Mouse (Mus musculus) bone marrow macrophage, adult 2 months (primary cell): ENCODE results near the gene Hoxc8. TPM values are rescaled to one million over a fixed set of nuclear protein-coding genes. Genes with fewer than 3 reads are reported as not detected.

ENCODE experiments used
- H3K27ac ChIP-seq: 2 replicates; pipeline ENCODE4 v1.5.1; 2012; ENCODE audit warnings: low read depth, low read length; ENCODE audit not compliant: insufficient read depth
- H3K4me1 ChIP-seq: 2 replicates; pipeline ENCODE4 v1.6.1; 2012; ENCODE audit warnings: low read length; ENCODE audit not compliant: control insufficient read depth, insufficient read depth
- H3K4me3 ChIP-seq: 2 replicates; pipeline ENCODE4 v1.5.1; 2012; ENCODE audit warnings: mild to moderate bottlenecking, low read length, moderate library complexity; ENCODE audit not compliant: insufficient read depth
- CTCF ChIP-seq: IDR thresholded peaks from 2 replicates; pipeline ENCODE4 v1.5.1; 2012; ENCODE audit warnings: low read depth, mild to moderate bottlenecking, low read length, moderate library complexity
- POLR2A ChIP-seq: IDR thresholded peaks from 2 replicates; pipeline ENCODE4 v1.6.1; 2012; ENCODE audit warnings: mild to moderate bottlenecking, low read depth, low read length, borderline replicate concordance
- polyA plus RNA-seq: library from polyadenylated mRNA; stranded (reverse); fragments of >200 nt; gene quantifications from 2 replicates; pipeline ENCODE4 v1.2.4, GENCODE M21; 2012; ENCODE audit not compliant: missing spikeins, insufficient read depth, insufficient read length

Hoxc8 gene
- polyA plus RNA-seq, 1 experiment, result not detected

GRCm38 (mm10) chr15:103015009-103015399 is 24.6 kb downstream of the Hoxc8 start:
- Histone ChIP-seq H3K27ac (no peak overlapping the region), H3K4me3 (no peak overlapping the region), H3K4me1 (no peaks in the 10 kb centered on the region)
- no peak for TF ChIP-seq CTCF
- no peak for TF ChIP-seq POLR2A

GRCm38 (mm10) chr15:103015406-103016166 is 25.2 kb downstream of the Hoxc8 start:
- no peak overlapping the region for H3K4me3 ChIP-seq
- TF ChIP-seq POLR2A (no peak), CTCF (no peak)
- no peak overlapping the region for H3K27ac ChIP-seq
- H3K4me1 ChIP-seq, result no peaks in the 10 kb centered on the region

GRCm38 (mm10) chr15:103018636-103019035 is 28.2 kb downstream of the Hoxc8 start, which contains the start of gene Hoxc4:
Hoxc4 (plus strand) TSS chr15:103018934.
- no peak for TF ChIP-seq CTCF
- no peak for TF ChIP-seq POLR2A
- Histone ChIP-seq H3K4me3 (no peak within 1 kb of the TSS), H3K27ac (no peak within 1 kb of the TSS)

GRCm38 (mm10) chr15:103020899-103021418 is 30.6 kb downstream of the Hoxc8 start:
- TF ChIP-seq POLR2A (no peak), CTCF (no peak)
- H3K27ac ChIP-seq, result no peak overlapping the region
- no peaks in the 10 kb centered on the region for H3K4me1 ChIP-seq
- no peak overlapping the region for H3K4me3 ChIP-seq

More at GRCm38 (mm10) chr15:103018636-103019035, 28.2 kb downstream of the Hoxc8 start, which contains the start of gene Hoxc4:
- H3K4me1 ChIP-seq, result no peaks in the 10 kb centered on the region

GRCm38 (mm10) chr15:103021544-103021943 is 31.1 kb downstream of the Hoxc8 start:
- Histone ChIP-seq H3K4me3 (no peak overlapping the region), H3K27ac (no peak overlapping the region), H3K4me1 (no peaks in the 10 kb centered on the region)
- no peak for TF ChIP-seq CTCF
- TF ChIP-seq POLR2A, result no peak

GRCm38 (mm10) chr15:103024131-103024530 is 33.7 kb downstream of the Hoxc8 start:
- Histone ChIP-seq H3K4me1 (no peaks in the 10 kb centered on the region), H3K27ac (no peak overlapping the region), H3K4me3 (no peak overlapping the region)
- TF ChIP-seq POLR2A, result no peak
- no peak for TF ChIP-seq CTCF

- Histone ChIP-seq H3K27ac (no peak overlapping the region), H3K4me3 (no peak overlapping the region), H3K4me1 (no peaks in the 10 kb centered on the region)
- TF ChIP-seq POLR2A (no peak), CTCF (no peak)
Measured at GRCm38 (mm10) chr15:103027266-103028235, 37.1 kb downstream of the Hoxc8 start.

GRCm38 (mm10) chr15:103028916-103029512 is 38.6 kb downstream of the Hoxc8 start:
- no peak for TF ChIP-seq POLR2A
- TF ChIP-seq CTCF, result no peak
- Histone ChIP-seq H3K4me1 (no peaks in the 10 kb centered on the region), H3K27ac (no peak overlapping the region), H3K4me3 (no peak overlapping the region)

GRCm38 (mm10) chr15:103030142-103030541 is 39.7 kb downstream of the Hoxc8 start:
- TF ChIP-seq CTCF (no peak), POLR2A (no peak)
- H3K27ac ChIP-seq, result no peak overlapping the region
- no peaks in the 10 kb centered on the region for H3K4me1 ChIP-seq
- no peak overlapping the region for H3K4me3 ChIP-seq
